Mouse (Mus musculus) forebrain, embryonic 12.5 days (tissue): ENCODE data around the gene Sec16a. TPM values are rescaled to one million over a fixed set of nuclear protein-coding genes. Genes with fewer than 3 reads are reported as not detected.

Experiments used
- ATAC-seq: fragments of 200-750 bp; cut with Nextera tagmentation; 2 replicates; pipeline ENCODE4 v1.8.0; 2017; ENCODE audit warnings: moderate TSS enrichment; ENCODE audit not compliant: low FRiP score
- H3K27ac ChIP-seq: fragments of 300-500 bp; sonication (generic); 2 replicates; pipeline ENCODE4 v1.5.1; 2016; ENCODE audit warnings: mild to moderate bottlenecking
- H3K27me3 ChIP-seq: fragments of 300-500 bp; sonication (generic); 2 replicates; pipeline ENCODE4 v1.6.1; 2016; ENCODE audit warnings: mild to moderate bottlenecking
- H3K36me3 ChIP-seq: fragments of 300-500 bp; sonication (generic); replicated peaks from 2 replicates; pipeline ENCODE4 v1.6.1; 2016; ENCODE audit warnings: mild to moderate bottlenecking
- H3K4me1 ChIP-seq: fragments of 300-500 bp; sonication (generic); 2 replicates; pipeline ENCODE4 v1.6.1; 2016
- H3K4me2 ChIP-seq: fragments of 300-500 bp; sonication (generic); 2 replicates; pipeline ENCODE4 v1.6.1; 2016; ENCODE audit warnings: mild to moderate bottlenecking, moderate library complexity
- H3K4me3 ChIP-seq: fragments of 300-500 bp; sonication (generic); replicated peaks from 2 replicates; pipeline ENCODE4 v1.5.1; 2016; ENCODE audit warnings: mild to moderate bottlenecking
- H3K9ac ChIP-seq: fragments of 300-500 bp; sonication (generic); 2 replicates; pipeline ENCODE4 v1.6.1; 2016; ENCODE audit warnings: mild to moderate bottlenecking
- H3K9me3 ChIP-seq: fragments of 300-500 bp; sonication (generic); 2 replicates; pipeline ENCODE4 v1.6.1; 2016
- WGBS: fragments of 180-500 bp; shearing (Covaris S2); methylation state at CpG from one replicate; pipeline ENCODE4 v1.1.7; 2016; 5-methylcytosine and 5-hydroxymethylcytosine counted together
- polyA plus RNA-seq: library from polyadenylated mRNA; unstranded; fragments of >200 nt; fragmentation: Nextera tagmentation; extraction: Ambion mirVana; gene quantifications from 2 replicates; pipeline ENCODE4 v1.2.1, GENCODE M21; 2016

Gene Sec16a
- 30.0 and 33.9 TPM in 2 replicates for polyA plus RNA-seq

DNA sequence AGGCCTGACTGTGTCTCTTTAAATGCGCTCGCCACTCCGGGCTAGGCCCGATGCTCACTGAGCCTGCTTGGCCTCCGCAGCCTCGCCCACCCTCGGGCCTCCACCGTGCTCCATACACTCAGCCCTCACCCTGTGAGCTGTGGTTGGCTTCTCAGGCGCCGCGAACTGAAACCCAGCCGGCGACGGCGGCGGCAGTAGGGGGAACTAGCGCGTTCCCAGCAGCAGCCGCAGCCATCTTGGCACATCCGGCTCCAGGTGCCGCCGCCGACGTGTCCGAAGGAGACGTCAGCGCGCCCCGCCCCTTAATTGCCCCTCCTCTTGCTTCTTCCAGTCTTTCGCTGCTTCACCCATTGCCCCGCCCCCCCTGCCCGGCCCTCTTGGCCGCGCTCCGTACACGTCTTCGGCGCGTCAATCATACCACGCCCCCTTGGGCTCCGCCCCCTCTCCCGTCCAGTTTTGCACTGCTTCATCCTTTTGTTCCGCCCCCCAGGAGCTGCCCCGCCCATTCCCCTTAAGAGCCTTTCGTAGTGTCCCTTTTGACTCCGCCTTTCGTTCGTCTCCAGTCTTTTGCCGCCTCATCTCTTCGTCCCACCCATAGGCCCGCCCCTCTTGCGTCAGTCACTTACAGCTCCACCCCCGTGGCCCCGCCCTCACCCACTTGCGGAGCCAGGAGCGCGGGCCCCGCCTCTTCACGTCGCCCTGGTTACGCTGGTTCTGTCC lies at the start of gene Sec16a:
Gene Sec16a, minus strand, starts transcription at position 271 of the 720 bp plus-strand sequence.
- peak; percentile 93 for ATAC-seq
- peak within 1 kb of the TSS; percentile 88 for H3K27ac ChIP-seq

DNA sequence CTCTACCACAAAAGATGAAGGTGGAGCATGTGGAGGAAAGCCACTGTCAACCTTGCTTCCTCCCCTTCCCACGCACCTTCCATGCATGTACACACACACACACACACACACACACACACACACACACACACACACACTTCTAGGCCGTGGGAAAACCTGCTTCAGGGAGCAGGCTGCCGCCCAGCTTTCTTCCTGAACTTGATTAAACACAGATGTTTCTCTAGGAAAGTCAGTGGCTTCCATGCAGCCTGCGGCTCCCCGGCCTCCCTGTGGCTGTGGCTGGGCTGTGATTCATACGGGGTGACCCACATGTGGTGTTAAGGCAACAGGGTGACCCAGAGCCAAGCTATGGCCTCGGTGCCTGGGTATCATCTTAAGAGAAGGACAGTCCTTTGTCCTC lies 49.4 kb upstream of the Sec16a start:
- ATAC-seq: no peak
- peak overlapping the region; percentile 99 for H3K27ac ChIP-seq

More for the DNA sequence above, at the start of gene Sec16a:
- Histone ChIP-seq H3K27me3 (no peaks in the 10 kb centered on the region), H3K4me3 (peak within 1 kb of the TSS; percentile 82), H3K36me3 (peaks cover 18% of the 10 kb centered on the region), H3K4me1 (peaks cover 37% of the 10 kb centered on the region), H3K9me3 (no peaks in the 10 kb centered on the region), H3K9ac (peak within 1 kb of the TSS; percentile 85), H3K4me2 (peak within 1 kb of the TSS; percentile 90)
- WGBS: under 1% methylated on average over 55 of the region's 61 CpGs

DNA sequence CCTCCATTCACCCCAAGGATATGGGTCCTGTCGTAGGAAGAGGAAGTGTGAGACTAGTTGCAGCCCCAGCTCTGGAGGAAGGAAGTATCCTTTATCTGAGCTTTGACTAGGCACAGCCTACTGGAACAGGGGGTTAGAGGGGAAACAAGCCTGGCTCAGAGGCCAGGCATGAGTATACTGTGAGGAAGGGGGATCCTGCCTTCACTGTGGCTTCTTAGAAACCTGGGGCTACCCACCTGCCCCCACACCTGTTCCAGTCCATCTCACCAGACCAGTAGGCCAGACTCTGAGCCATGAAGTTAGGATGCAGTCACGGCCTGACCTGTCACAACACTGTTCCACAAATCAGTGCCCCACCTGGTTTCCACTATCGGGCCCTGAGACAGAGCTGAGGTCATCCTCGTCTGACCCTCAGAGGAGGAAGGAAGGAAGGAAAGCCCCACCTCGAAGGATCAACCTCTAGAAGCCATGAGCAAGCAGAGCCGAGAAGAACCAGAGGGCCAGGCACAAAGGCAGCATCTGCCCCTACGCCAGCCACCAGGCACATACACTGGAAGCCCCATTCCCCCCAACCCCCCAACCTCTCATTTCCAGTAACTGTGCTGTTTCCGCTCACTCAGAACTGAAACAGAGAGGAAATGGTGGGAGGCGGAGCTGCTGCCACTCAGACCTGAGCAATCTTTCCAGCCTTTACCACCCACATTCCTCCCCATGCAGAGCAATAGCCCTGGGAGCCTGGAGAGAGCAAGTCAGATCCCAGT lies 48.2 kb upstream of the Sec16a start:
- peak overlapping the region; percentile 28 for H3K4me2 ChIP-seq
- H3K27me3 ChIP-seq: no peaks in the 10 kb centered on the region
- peak overlapping the region; percentile 99 for H3K27ac ChIP-seq
- 37% methylated on average over 9 of the region's 9 CpGs for WGBS
- peak overlapping the region; percentile 12; the same call in 1 of the 2 replicates for H3K9ac ChIP-seq
- peaks cover 100% of the 10 kb centered on the region for H3K4me1 ChIP-seq
- H3K9me3 ChIP-seq: no peaks in the 10 kb centered on the region
- ATAC-seq: 0 out of 2 replicates have a peak, but pooled peaks have one; percentile 24
- H3K4me3 ChIP-seq: peak overlapping the region; percentile 8
- H3K36me3 ChIP-seq: peaks cover 34% of the 10 kb centered on the region

More for the DNA sequence above, 49.4 kb upstream of the Sec16a start:
- peaks cover 42% of the 10 kb centered on the region for H3K36me3 ChIP-seq
- WGBS: 65% methylated on average over 7 of the region's 7 CpGs
- no peaks in the 10 kb centered on the region for H3K27me3 ChIP-seq
- H3K9ac ChIP-seq: peak overlapping the region; percentile 8; the same call in 1 of the 2 replicates
- H3K4me1 ChIP-seq: peaks cover 100% of the 10 kb centered on the region
- no peak overlapping the region for H3K4me3 ChIP-seq
- H3K4me2 ChIP-seq: peak overlapping the region; percentile 28
- H3K9me3 ChIP-seq: no peaks in the 10 kb centered on the region

DNA sequence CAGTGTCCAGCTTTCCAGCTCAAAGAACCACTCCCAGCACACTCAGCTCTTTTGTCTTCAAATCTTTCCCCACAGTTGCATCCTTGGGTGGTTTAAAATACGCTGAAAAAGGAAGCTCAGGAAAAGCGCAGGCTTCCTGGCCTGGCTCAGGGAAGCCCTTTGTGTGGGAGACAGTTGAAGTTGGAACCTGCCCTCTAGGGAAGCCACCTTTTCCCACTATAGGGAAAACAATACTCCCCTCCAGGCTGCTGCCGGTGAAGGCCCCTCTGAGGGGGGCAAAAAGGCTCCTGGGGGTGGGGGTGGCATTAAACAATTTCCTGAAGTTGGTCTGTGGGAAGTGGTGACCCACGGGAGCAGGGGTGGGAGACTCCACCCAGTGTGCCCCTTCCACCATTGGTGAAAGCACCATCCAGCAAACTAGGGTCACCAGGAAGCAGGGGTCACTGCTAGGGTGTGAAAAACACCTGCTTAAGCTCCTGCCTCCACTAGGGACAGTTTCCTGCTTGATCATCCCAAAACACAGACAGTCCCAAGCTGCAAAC lies 45.8 kb upstream of the Sec16a start:
- no peak for ATAC-seq
- H3K9ac ChIP-seq: peak overlapping the region; percentile 44; the same call in 1 of the 2 replicates
- H3K4me3 ChIP-seq: no peak overlapping the region
- WGBS: 18% methylated on average over 4 of the region's 4 CpGs
- H3K4me2 ChIP-seq: peak overlapping the region; percentile 19
- peaks cover 100% of the 10 kb centered on the region for H3K4me1 ChIP-seq
- H3K27me3 ChIP-seq: no peaks in the 10 kb centered on the region
- H3K9me3 ChIP-seq: no peaks in the 10 kb centered on the region
- peaks cover 15% of the 10 kb centered on the region for H3K36me3 ChIP-seq
- peak overlapping the region; percentile 99 for H3K27ac ChIP-seq

DNA sequence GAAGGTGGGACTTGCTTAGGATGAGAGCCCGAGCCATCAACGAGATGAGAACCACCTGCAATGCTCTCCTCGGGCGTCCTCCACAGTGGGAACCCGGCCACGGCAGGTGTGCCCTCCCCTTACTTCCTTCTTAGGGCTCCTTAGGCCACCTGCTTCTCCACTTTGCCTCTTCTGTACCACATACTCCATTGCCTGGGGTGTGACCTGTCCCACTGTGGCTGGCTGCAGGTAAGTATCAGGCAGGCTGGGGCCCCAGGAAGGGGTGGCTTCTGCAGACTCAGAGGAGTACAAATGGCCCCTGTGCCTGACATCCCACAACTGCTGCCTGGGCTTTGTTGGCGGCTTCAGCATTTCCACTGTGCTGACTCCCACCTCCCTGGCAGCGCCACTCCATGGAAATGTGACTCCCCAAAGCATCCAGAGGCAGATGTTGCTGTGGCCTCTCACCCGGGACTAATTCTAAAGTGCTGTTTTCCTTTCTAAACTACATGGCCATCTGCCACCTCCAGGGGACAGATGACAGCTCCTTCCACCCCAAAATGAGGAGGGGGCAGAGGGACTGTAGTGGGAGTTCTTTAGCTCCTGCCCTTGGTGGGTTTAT lies 43.6 kb upstream of the Sec16a start:
- H3K4me2 ChIP-seq: peak overlapping the region; percentile 46
- peaks cover 100% of the 10 kb centered on the region for H3K4me1 ChIP-seq
- H3K36me3 ChIP-seq: peaks cover 21% of the 10 kb centered on the region
- no peak for ATAC-seq
- peak overlapping the region; percentile 99 for H3K27ac ChIP-seq
- WGBS: 51% methylated on average over 9 of the region's 9 CpGs
- H3K9me3 ChIP-seq: no peaks in the 10 kb centered on the region
- no peaks in the 10 kb centered on the region for H3K27me3 ChIP-seq
- no peak overlapping the region for H3K4me3 ChIP-seq
- H3K9ac ChIP-seq: peak overlapping the region; percentile 56

DNA sequence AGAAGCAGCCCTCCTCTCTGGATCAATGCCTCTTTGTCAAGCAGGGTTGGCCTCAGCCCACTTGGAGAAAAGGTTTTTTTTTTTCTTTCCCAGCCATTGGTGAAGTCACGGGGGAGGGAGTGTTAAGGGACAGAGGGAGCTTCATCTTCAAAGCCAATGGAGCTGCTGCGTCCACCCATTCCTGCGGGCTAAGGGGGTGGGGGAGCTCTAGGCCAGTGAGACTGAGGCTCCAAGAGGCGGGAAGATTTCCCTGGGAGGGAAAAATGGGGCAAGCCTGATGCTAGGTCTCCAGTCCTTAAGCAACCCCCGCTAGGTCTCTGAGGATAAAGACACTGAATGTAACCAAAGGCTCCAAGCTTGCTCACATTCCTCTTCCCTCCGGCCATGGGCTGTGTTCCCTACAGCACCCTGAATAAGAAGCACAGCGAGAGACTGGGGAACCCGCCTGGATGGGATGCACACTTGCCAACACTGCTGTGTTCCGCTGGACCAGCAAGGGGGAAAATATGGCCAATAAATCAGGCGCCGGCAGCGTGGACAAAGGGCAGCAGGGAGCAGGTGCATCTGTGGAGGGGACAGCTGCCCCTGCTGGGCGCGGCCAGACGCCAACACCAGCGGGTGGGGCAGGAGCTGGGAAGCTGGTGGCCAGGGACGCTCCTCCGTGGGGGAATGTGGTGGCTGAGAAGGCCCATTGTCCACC lies 42.5 kb upstream of the Sec16a start:
- no peaks in the 10 kb centered on the region for H3K27me3 ChIP-seq
- peak overlapping the region; percentile 99 for H3K27ac ChIP-seq
- peak overlapping the region; percentile 8 for H3K4me3 ChIP-seq
- H3K9me3 ChIP-seq: no peaks in the 10 kb centered on the region
- peak overlapping the region; percentile 46 for H3K4me2 ChIP-seq
- WGBS: 6% methylated on average over 18 of the region's 18 CpGs
- peak overlapping the region; percentile 56 for H3K9ac ChIP-seq
- peaks cover 32% of the 10 kb centered on the region for H3K36me3 ChIP-seq
- H3K4me1 ChIP-seq: peaks cover 100% of the 10 kb centered on the region
- ATAC-seq: peak; percentile 39

DNA sequence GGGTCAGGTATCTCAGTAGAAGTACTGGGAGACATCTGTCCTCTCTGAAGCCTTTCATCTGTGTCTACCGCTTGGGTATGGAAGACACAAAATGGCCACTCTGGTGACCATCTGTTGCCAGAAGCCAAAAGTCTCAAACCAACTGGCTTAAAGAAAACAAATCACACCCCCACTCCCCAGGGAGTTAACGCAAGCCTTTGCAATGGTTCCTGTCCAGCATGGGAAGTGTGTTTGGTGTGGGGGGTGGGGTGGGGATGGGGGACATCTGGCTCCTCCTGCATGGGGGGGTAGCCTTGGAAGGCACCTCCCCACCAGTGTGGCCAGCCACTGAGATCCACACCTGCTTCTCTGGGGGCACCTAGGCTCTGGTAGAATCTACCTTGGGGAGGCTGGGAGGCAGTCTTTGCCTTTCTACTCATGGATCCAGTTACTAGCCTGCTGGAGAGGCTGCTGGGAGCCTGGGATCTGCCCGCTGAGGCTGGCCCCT lies 41.9 kb upstream of the Sec16a start:
- ATAC-seq: no peak; the same call in 1 of the 2 replicates
- Histone ChIP-seq H3K4me1 (peaks cover 98% of the 10 kb centered on the region), H3K36me3 (peaks cover 38% of the 10 kb centered on the region), H3K4me3 (peak overlapping the region; percentile 8), H3K9ac (peak overlapping the region; percentile 56), H3K4me2 (peak overlapping the region; percentile 46), H3K9me3 (no peaks in the 10 kb centered on the region), H3K27me3 (no peaks in the 10 kb centered on the region), H3K27ac (peak overlapping the region; percentile 99)
- WGBS: 5% methylated on average over 3 of the region's 3 CpGs

DNA sequence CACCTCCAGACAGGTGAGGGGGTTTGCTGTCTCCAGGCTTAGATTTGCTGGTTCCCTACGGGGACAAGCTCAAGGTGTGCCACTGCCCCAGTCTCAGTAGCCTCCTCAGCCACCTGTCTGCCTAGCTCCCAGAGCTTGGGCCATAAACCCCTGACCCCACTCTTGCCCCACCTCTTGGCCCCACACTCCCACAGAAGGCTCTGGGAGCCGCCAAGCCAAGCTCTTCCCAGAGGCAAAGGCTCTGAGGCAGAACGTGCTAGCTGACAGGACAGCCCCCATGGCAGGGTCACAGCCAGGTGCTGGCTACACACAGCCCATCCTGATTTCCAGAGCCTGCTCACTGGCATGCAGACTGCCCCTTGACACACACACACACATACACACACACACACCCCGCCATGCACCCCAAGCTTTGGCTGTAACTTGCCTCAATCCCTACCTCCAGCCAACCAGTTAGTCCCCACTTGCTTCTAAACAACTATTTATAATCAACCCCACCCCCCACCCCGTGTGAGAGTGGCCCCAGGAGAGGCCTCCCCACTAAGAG lies 41.3 kb upstream of the Sec16a start:
- Histone ChIP-seq H3K4me2 (peak overlapping the region; percentile 46), H3K27me3 (no peaks in the 10 kb centered on the region), H3K27ac (peak overlapping the region; percentile 99), H3K9me3 (no peaks in the 10 kb centered on the region), H3K4me1 (peaks cover 92% of the 10 kb centered on the region), H3K4me3 (peak overlapping the region; percentile 8), H3K36me3 (peaks cover 44% of the 10 kb centered on the region), H3K9ac (peak overlapping the region; percentile 56)
- 17% methylated on average over 5 of the region's 5 CpGs for WGBS
- ATAC-seq: no peak

DNA sequence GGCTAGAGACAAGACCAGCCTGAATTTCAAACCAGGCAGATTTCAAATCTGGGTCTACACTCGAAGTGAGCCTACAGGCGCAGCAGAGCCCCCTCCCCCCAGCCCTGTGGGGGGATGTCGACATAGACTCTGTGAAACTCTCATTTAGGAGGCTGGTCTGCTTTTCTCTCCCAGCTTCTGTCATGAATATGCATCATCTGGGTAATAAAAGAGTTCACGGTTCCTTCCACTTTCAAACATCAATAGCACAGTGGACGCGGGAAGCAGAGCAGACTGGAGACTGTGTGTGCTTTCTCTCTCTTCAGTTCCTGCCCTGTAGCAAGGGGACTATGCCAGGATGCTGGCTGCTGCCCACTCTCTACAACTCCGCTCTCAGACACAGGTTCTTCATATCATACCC lies 40.7 kb upstream of the Sec16a start:
- Histone ChIP-seq H3K27me3 (no peaks in the 10 kb centered on the region), H3K9me3 (no peaks in the 10 kb centered on the region), H3K4me3 (peak overlapping the region; percentile 11), H3K4me1 (peaks cover 86% of the 10 kb centered on the region), H3K36me3 (peaks cover 50% of the 10 kb centered on the region), H3K27ac (peak overlapping the region; percentile 99), H3K4me2 (peak overlapping the region; percentile 46), H3K9ac (peak overlapping the region; percentile 56)
- 8% methylated on average over 7 of the region's 7 CpGs for WGBS
- peak; percentile 72 for ATAC-seq

DNA sequence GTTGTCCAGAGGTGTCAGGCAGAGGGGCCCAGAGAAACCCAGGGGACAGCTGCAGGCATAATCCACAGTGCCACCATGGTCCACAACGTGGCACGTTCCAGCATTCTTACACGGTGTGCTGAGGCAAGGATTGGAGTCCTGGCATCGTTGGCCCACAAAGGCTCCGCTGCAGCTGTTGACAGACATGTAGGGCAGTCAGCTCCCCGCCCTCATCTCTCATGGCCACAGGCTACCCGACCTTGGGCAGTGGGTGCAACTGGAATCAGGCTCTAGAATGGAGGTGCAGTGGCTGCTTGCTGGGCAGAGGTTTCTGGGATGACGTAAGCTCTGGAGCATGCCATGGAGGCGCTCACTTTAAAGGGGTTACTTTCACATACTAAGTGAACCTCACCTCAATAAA lies 40.3 kb upstream of the Sec16a start:
- WGBS: 23% methylated on average over 9 of the region's 9 CpGs
- H3K4me1 ChIP-seq: peaks cover 82% of the 10 kb centered on the region
- H3K4me3 ChIP-seq: peak overlapping the region; percentile 11
- H3K27ac ChIP-seq: peak overlapping the region; percentile 99
- H3K36me3 ChIP-seq: peaks cover 51% of the 10 kb centered on the region
- H3K9me3 ChIP-seq: no peaks in the 10 kb centered on the region
- peak; percentile 52 for ATAC-seq
- peak overlapping the region; percentile 40; the same call in 1 of the 2 replicates for H3K9ac ChIP-seq
- peak overlapping the region; percentile 46 for H3K4me2 ChIP-seq
- no peaks in the 10 kb centered on the region for H3K27me3 ChIP-seq

DNA sequence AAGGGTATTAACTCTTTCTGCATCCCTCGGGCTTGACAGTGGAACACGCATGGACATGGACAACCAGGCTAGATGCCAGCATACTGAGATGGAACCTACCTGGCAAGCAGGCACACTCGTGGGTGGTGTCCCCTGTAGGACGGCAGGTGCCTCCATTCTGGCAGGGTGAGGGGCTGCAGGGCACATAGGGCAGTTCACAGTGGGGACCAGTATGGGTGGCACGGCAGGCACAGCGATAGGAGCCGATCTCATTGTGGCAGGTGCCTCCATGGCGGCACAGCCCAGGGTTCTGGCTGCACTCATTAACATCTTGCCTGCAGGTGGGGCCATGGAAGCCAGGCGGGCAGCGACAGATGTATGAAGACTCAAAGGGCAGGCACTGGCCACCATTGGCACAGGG lies 39.2 kb upstream of the Sec16a start:
- Histone ChIP-seq H3K27ac (peak overlapping the region; percentile 99), H3K36me3 (peaks cover 61% of the 10 kb centered on the region), H3K4me3 (no peak overlapping the region), H3K27me3 (no peaks in the 10 kb centered on the region), H3K9ac (peak overlapping the region; percentile 40), H3K4me1 (peaks cover 82% of the 10 kb centered on the region), H3K9me3 (no peaks in the 10 kb centered on the region), H3K4me2 (0 out of 2 replicates have a peak overlapping the region, but pooled peaks have one; percentile 46)
- WGBS: 85% methylated on average over 10 of the region's 10 CpGs
- ATAC-seq: no peak
